Comparison of ENCODE assay signal across 9 mouse cellular contexts in the genomic region with DNA sequence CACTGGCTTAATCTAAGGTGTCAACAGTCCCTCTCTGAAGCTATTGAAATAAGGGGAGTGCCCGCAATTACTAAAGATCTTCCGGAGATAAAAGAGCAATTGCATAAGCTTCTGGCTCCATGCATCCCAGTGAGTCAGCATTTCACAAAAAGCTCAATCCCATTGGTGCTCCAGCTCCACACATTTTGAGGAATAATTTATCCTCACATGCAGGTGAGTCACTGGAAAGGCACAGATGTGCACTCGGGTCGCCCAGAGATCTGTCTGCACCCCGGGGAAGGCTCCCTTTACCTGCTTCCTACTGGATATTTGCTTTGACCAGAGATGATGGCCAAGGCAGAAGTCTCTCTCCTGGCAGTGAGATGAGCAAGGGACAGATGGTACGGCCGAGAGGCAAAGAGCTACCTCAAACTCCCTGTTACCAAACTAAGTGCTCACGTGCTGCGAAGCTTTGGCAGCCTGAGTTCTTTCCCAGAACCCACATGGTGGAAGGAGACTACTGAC. TPM values are rescaled to one million over a fixed set of nuclear protein-coding genes. Genes with fewer than 3 reads are reported as not detected.
A peak's percentile ranks its signal among the peaks of the same experiment; 100 is the strongest.
DNase-seq lines count a peak whose midpoint lies in the region; TF ChIP-seq lines count a peak whose summit lies in the region.
"Had no signal": no experiment of that assay in that cellular context is flagged by ENCODE, and none has a peak within 500 bp of the region (broad histone marks: within the 10 kb centered on the region; RNA-seq: fewer than 3 reads in every experiment).

No protein-coding gene starts in this region.

- DNase-seq in layer of hippocampus, adult 11-12 months (ENCODE audit: low spot score): peak; percentile 37
- no peak for DNase-seq in layer of hippocampus, postnatal 10 days (ENCODE audit: low spot score in 2 of 2)
- DNase-seq in CH12.LX (ENCODE audit: extremely low read depth): no peak
- peak; percentile 82 for DNase-seq in cerebellum, adult 11-12 months
- DNase-seq in left cerebral cortex, adult 2 months (ENCODE audit: extremely low spot score in 1 of 2, low spot score in 2 of 2): peak; percentile 26 to 47
- DNase-seq in thymus, postnatal 25 days: no peak
- no peak for DNase-seq in heart, postnatal 10 days
- no peak for DNase-seq in embryo, embryonic 9.5 days (ENCODE audit: extremely low spot score)
- DNase-seq: kidney, adult 8-10 months had no signal

- no peak overlapping the region for H3K4me2 ChIP-seq in CH12.LX (ENCODE audit: insufficient read depth, low read depth, poor library complexity, severe bottlenecking)

- H3K36me3 ChIP-seq in CH12.LX (replicated peaks in 1 of 2; ENCODE audit: control insufficient read depth in 1 of 2, insufficient read depth in 1 of 2, low read length in 1 of 2): no peaks in the 10 kb centered on the region

- no peak for TF ChIP-seq CTCF in CH12.LX (conservative IDR thresholded peaks at IDR 0.05 in 1 of 2, IDR thresholded peaks at IDR 0.05 in 1 of 2; ENCODE audit: low read depth in 2 of 2, low read length in 2 of 2)
- no peak for TF ChIP-seq CTCF in left cerebral cortex, adult 2 months (IDR thresholded peaks at IDR 0.05)

- no peak for TF ChIP-seq EP300 in CH12.LX (IDR thresholded peaks at IDR 0.05; ENCODE audit: low read length)

- H3K9me3 ChIP-seq in CH12.LX (replicated peaks; ENCODE audit: low read length): no peaks in the 10 kb centered on the region

- no peak overlapping the region for H3K4me3 ChIP-seq in CH12.LX (replicated peaks in 1 of 3; ENCODE audit: low read depth in 2 of 3, low read length in 2 of 3, poor library complexity in 1 of 3)
- no peak overlapping the region for H3K4me3 ChIP-seq in left cerebral cortex, adult 2 months

- H3K79me2 ChIP-seq in CH12.LX (replicated peaks; ENCODE audit: control insufficient read depth, extremely low read depth, insufficient read depth, poor library complexity, severe bottlenecking): no peaks in the 10 kb centered on the region

- intact Hi-C loops in left cerebral cortex, adult 2 months (cut with DNase I): loop anchor here (2.0 kb wide), 1 partner anchor 20 kb away; no protein-coding TSS in a partner anchor
- intact Hi-C loops in heart, postnatal 10 days (cut with DNase I): no loop called here

- H3K27me3 ChIP-seq in CH12.LX (replicated peaks): no peaks in the 10 kb centered on the region

- peaks cover 10 to 52% of the 10 kb centered on the region in 2 experiments for H3K4me1 ChIP-seq in CH12.LX (ENCODE audit: control insufficient read depth in 1 of 2, insufficient read depth in 2 of 2)

- no peak for TF ChIP-seq RAD21 in CH12.LX (IDR thresholded peaks at IDR 0.05; ENCODE audit: low read depth, low read length)

- no peak for TF ChIP-seq POLR2A in CH12.LX (IDR thresholded peaks at IDR 0.05; ENCODE audit: low read depth, low read length)

- H3K27ac ChIP-seq in CH12.LX (ENCODE audit: insufficient read depth, low read depth): no peak overlapping the region
- peak overlapping the region; percentile 80 for H3K27ac ChIP-seq in left cerebral cortex, adult 2 months

- no peak overlapping the region for H3K9ac ChIP-seq in CH12.LX (ENCODE audit: insufficient read depth, low read depth)

- dilution Hi-C loops in CH12.LX (cut with MboI; ENCODE audit: extremely low pct_ligation_motif_present, extremely low pct_unique_long_range_greater_than_20kb, low sequenced_read_pairs): no loop called here

- in situ Hi-C loops in CH12.LX (cut with MboI; ENCODE audit: low pct_ligation_motif_present, low pct_unique_long_range_greater_than_20kb, low sequenced_read_pairs): no loop called here

TF ChIP-seq in CH12.LX, 34 proteins besides CTCF, POLR2A, EP300 and RAD21:
- no peak for TF ChIP-seq ZNF384 (IDR thresholded peaks at IDR 0.05; ENCODE audit: low read depth, low read length)
- peak; percentile 54; the same call in 1 of the 2 replicates for TF ChIP-seq BHLHE40 (IDR thresholded peaks at IDR 0.05; ENCODE audit: low read depth, low read length)
- no peak for TF ChIP-seq GABPA (IDR thresholded peaks at IDR 0.05; ENCODE audit: insufficient replicate concordance, low read depth, low read length)

RNA-seq across cellular contexts. Expression of gene Pparg, which starts 47.5 kb away (rescaled TPM):
- 1 to 10 TPM; 1.1 TPM for total RNA-seq in layer of hippocampus, postnatal 10 days (2021)
- not detected in 2 replicates for total RNA-seq in CH12.LX (2012; rRNA removed)
- total RNA-seq in CH12.LX (2014; rRNA removed): not detected in 2 replicates
- polyA plus RNA-seq in CH12.LX (2012; ENCODE audit: insufficient read length, low read depth): not detected in 2 replicates
- total RNA-seq in left cerebral cortex, adult 2 months (2021): 10 to 100 TPM in 1 of 2 experiments, 1 to 10 TPM in 1; 8.1 to 10.3 TPM
- total RNA-seq in heart, postnatal 10 days (2021): 10 to 100 TPM; 13.9 to 32.2 TPM

Comparison
In these comparisons a context has a peak if more than half of its experiments do, and no peak if none do; other contexts are left out.
1. DNase-seq: peak in layer of hippocampus, adult 11-12 months (single experiment), cerebellum, adult 11-12 months (single experiment) and left cerebral cortex, adult 2 months (2 of 2); none in layer of hippocampus, postnatal 10 days (0 of 2), CH12.LX (single experiment), thymus, postnatal 25 days (single experiment), heart, postnatal 10 days (0 of 2) and embryo, embryonic 9.5 days (single experiment).
2. RNA of gene Pparg, which starts 47.5 kb away (total RNA-seq): 13.9 to 32.2 TPM in heart, postnatal 10 days and 8.1 to 10.3 TPM in left cerebral cortex, adult 2 months; 1.1 TPM in layer of hippocampus, postnatal 10 days and not detected in CH12.LX; every median in the first group is over 4 times any median in the second.